Mouse (Mus musculus) lung, adult 2 months (tissue): ENCODE measurements around the gene Inava.

ENCODE experiments used
- CTCF ChIP-seq: fragments of 200-500 bp; IDR thresholded peaks from 2 replicates; pipeline ENCODE4 v1.5.1; 2011; ENCODE audit warnings: mild to moderate bottlenecking, low read length, control low read depth; ENCODE audit not compliant: insufficient read depth
- POLR2A ChIP-seq: fragments of 200-500 bp; IDR thresholded peaks from 2 replicates; pipeline ENCODE4 v1.6.1; 2011; ENCODE audit warnings: low read depth, mild to moderate bottlenecking, control low read depth, low read length, borderline replicate concordance; ENCODE audit errors: extremely low read depth

- no peak for TF ChIP-seq CTCF
- TF ChIP-seq POLR2A, result no peak
These were observed 21.6 kb upstream of the Inava start for GRCm38 (mm10) chr1:136255657-136256056.
